Mouse (Mus musculus): Measurements from ENCODE around the gene Olfr1176. TPM values are rescaled to one million over a fixed set of nuclear protein-coding genes. Genes with fewer than 3 reads are reported as not detected.

Olfr1176 gene
- polyA plus RNA-seq (2012; ENCODE audit: low replicate concordance), result not detected in 2 replicates

GRCm38 (mm10) chr2:88336421-88336820 is at the start of gene Olfr1176:
Gene Olfr1176 (plus strand): TSS chr2:88336721.

GRCm38 (mm10) chr2:88315035-88315434 is 21.5 kb upstream of the Olfr1176 start, which contains the start of gene Olfr1174-ps:
Gene Olfr1174-ps (minus strand): TSS chr2:88315135.

GRCm38 (mm10) chr2:88327115-88327514 is 9.4 kb upstream of the Olfr1176 start, which contains the start of gene Olfr1175-ps:
Gene Olfr1175-ps (minus strand): TSS chr2:88327215.

GRCm38 (mm10) chr2:88346392-88346791 is 9.9 kb downstream of the Olfr1176 start, which contains the start of gene Olfr1177-ps:
Gene Olfr1177-ps (minus strand): TSS chr2:88346492.

GRCm38 (mm10) chr2:88386762-88387161 is 50.2 kb downstream of the Olfr1176 start, which contains the start of gene Olfr1178:
Gene Olfr1178 (plus strand): TSS chr2:88387062.

Other genes with a start within 250 kb of the Olfr1176 start
- not detected in 2 replicates for gene Olfr1164, start 242.8 kb upstream of the Olfr1176 start, polyA plus RNA-seq (2012; ENCODE audit: low replicate concordance)
- gene Olfr1166, start 208.4 kb upstream of the Olfr1176 start, polyA plus RNA-seq (2012; ENCODE audit: low replicate concordance), result not detected in 2 replicates
- not detected in 2 replicates for gene Olfr1167, start 181.5 kb upstream of the Olfr1176 start, polyA plus RNA-seq (2012; ENCODE audit: low replicate concordance)
- not detected in 2 replicates for gene Olfr1168, start 154.8 kb upstream of the Olfr1176 start, polyA plus RNA-seq (2012; ENCODE audit: low replicate concordance)
- not detected in 2 replicates for gene Olfr1170, start 108.4 kb upstream of the Olfr1176 start, polyA plus RNA-seq (2012; ENCODE audit: low replicate concordance)
- not detected in 2 replicates for gene Olfr1173, start 56.8 kb upstream of the Olfr1176 start, polyA plus RNA-seq (2012; ENCODE audit: low replicate concordance)
- not detected in 2 replicates for gene Olfr1174-ps, start 21.6 kb upstream of the Olfr1176 start, polyA plus RNA-seq (2012; ENCODE audit: low replicate concordance)
- not detected in 2 replicates for gene Olfr1175-ps, start 9.5 kb upstream of the Olfr1176 start, polyA plus RNA-seq (2012; ENCODE audit: low replicate concordance)
- not detected in 2 replicates for gene Olfr1177-ps, start 9.8 kb downstream of the Olfr1176 start, polyA plus RNA-seq (2012; ENCODE audit: low replicate concordance)
- gene Olfr1178, start 50.3 kb downstream of the Olfr1176 start, polyA plus RNA-seq (2012; ENCODE audit: low replicate concordance), result not detected in 2 replicates
- gene Olfr1179, start 69.7 kb downstream of the Olfr1176 start, polyA plus RNA-seq (2012; ENCODE audit: low replicate concordance), result not detected in 2 replicates
- not detected in 2 replicates for gene Olfr1180, start 82.4 kb downstream of the Olfr1176 start, polyA plus RNA-seq (2012; ENCODE audit: low replicate concordance)
- gene Olfr1181, start 89.5 kb downstream of the Olfr1176 start, polyA plus RNA-seq (2012; ENCODE audit: low replicate concordance), result not detected in 2 replicates
- gene Gm13757, start 112.4 kb downstream of the Olfr1176 start, polyA plus RNA-seq (2012; ENCODE audit: low replicate concordance), result not detected in 2 replicates
- not detected in 2 replicates for gene Olfr1183, start 118.1 kb downstream of the Olfr1176 start, polyA plus RNA-seq (2012; ENCODE audit: low replicate concordance)
- not detected in 2 replicates for gene Olfr1184, start 146.9 kb downstream of the Olfr1176 start, polyA plus RNA-seq (2012; ENCODE audit: low replicate concordance)
- gene Olfr1185-ps1, start 156.6 kb downstream of the Olfr1176 start, polyA plus RNA-seq (2012; ENCODE audit: low replicate concordance), result not detected in 2 replicates
- not detected in 2 replicates for gene Olfr1186, start 181.8 kb downstream of the Olfr1176 start, polyA plus RNA-seq (2012; ENCODE audit: low replicate concordance)
- gene Olfr1188, start 220.2 kb downstream of the Olfr1176 start, polyA plus RNA-seq (2012; ENCODE audit: low replicate concordance), result not detected in 2 replicates
- not detected in 2 replicates for gene Olfr1189, start 249.7 kb downstream of the Olfr1176 start, polyA plus RNA-seq (2012; ENCODE audit: low replicate concordance)

Data from leukemia stem cell, adult 10-12 weeks (primary cell).